Mouse (Mus musculus): ENCODE data around the gene Far1.

Far1 gene

GRCm38 (mm10) chr7:113572741-113573140, 59.1 kb downstream of the Far1 start:
- no peak for DNase-seq

- DNase-seq, result no peak
These were observed 68.5 kb downstream of the Far1 start for GRCm38 (mm10) chr7:113582111-113582510.

DNA sequence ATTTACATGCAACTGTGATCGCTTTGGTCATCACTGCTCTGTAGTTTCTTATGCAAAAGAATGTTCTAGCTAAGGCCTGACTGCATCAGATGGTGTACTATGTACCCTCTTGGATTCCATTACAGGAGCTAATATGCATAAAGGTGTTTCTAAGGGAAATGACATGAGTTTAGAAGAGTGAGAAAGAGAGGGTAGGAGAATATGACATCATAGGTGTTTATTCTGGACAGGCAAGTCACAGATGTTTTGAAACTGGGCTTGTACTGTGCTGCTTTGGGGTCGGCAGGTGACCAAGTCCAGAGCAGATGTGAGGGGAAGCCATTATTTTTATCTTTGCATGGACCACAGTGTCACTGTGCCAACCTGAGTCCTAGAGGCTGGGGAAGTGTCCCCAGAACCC, 75.6 kb downstream of the Far1 start:
- DNase-seq, result no peak

DNA sequence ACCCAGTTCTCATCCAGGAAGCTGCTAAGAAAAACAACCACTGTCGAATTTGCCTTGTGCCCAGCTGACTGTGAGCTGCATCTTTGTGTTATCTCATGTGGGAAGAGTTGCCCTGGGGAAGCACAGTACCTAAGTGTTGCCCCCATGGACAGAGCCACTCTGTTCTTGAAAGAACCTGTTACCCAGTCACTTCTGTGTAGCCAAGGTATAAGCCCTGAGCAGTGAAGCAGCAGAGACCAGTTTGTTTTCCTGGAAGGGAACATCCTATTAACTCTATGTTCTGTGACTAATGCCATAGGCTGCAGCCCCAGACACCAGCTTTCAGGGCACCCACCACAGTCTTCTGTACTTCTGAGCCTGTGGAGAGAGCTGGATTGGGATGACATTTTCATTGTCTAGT, 76.7 kb downstream of the Far1 start:
- no peak for DNase-seq

GRCm38 (mm10) chr7:113591084-113591483, 77.5 kb downstream of the Far1 start:
- DNase-seq, result no peak

DNA sequence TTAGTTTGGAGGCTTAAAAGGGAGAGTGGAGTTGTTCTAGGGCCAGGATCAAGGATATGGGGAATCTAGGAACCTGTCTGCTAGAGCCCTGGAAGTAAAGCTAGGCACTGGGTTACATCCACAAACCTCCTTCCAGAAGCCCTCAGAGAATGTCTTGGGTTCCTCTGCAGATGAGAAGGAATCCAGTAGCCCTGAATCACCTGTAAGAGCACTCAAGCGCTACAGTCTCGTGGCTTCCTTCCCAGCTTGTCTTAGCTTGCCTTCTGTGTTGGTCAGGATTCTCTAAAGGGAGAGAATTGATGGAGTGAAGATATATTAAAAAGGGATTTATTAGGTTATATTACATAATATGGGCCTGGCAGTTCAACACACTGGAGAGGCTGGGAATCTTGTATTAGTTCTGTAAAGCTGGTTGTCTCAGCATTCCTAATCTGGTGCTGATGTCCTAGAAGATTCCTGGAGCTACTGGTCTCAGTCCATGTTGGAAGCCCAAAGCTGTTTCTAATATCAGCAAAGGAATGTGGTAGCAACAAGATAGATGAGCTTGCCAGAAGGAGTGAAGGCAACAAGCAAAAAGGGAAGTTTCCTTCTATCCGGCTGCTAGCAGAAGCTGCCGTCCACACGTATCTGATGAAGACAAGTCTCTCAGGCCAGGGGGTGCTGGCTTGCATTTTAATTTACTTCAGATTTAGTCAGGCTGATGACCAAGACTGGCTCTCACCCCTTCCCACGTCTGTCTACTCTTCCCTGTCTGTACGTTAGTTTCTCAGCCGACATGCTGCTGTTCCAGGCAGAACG, 78.1 kb downstream of the Far1 start:
- no peak for DNase-seq

DNA sequence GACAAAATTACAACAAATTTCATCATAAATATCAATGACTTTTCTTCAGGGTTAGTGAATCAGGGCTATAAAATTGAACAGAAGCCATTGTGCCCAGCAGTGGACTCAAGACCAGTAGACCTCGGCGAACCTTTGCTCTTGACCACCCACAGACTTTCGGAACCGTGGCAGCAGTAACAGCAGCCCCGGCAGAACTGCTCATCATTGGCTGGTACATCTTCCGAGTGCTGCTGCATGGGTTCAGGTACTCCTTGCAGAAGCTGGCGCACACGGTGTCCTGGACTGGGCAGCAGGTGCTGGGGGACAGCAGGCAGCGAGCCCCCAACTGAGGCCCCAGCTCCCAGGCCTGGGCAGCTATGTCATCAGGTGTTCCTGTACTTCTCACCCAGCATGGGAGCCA, 79.1 kb downstream of the Far1 start:
- no peak for DNase-seq

DNA sequence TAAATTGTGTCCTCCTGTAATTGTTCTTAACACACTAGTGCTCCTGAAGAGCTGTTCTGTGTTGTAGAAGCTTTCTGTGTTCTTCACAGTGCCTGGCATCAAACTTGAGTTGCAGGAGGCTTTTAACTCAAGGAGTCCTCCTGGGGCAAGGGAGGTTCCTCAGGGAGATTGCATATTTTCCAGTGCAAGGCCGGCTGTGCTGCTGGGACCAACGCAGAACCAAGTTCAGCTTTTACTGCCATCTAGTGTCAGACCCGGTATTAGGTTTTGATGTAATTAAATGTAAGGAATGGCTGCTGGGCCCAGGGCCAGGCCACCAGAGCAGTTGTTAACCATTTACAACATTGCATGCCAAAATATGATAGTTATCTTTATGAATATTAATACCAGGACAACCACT, 80.7 kb downstream of the Far1 start:
- peak; percentile 35 for DNase-seq

DNA sequence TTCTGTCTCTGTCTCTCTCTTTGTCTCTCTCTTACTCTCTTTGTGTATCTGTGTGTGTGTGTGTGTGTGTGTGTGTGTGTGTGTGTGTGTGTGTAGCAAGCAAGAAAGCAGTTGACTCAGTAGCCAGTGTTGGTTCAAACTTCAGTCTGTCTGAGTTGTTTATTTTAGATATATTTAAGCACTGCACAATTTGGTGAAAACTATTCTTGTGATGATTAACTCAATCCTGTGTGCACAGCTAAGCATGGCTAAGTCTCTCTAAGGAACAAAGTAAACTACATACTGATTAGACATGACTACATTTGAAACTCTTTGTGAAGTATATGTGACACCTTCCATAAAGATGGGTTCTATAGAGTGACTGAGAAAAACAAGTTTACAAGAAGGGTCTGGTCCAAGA, 83.6 kb downstream of the Far1 start:
- DNase-seq, result no peak

DNA sequence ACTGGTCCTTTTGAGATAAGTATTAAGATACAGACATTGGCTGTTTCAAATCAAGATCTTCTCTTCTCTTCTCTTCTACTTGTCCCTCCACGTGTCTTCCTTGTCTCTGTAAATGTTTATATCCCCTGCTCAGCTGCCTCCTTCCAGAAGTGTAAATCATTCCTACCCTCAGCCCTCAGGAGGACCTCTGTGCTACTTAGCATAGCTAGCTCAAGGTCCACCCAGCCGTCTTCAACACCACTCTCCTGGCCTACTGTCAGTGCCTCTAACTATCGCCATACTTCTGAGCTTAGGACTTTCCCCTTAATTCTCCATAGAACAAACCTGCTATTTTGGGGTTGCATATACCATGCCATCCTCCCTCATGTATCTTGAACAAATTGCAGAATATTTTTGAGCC, 88.2 kb downstream of the Far1 start:
- no peak for DNase-seq

- DNase-seq, result peak; percentile 45
These were observed 94.3 kb downstream of the Far1 start for GRCm38 (mm10) chr7:113607928-113608327.

- DNase-seq, result peak; percentile 52
These were observed 95.5 kb downstream of the Far1 start for GRCm38 (mm10) chr7:113609027-113609705.

DNA sequence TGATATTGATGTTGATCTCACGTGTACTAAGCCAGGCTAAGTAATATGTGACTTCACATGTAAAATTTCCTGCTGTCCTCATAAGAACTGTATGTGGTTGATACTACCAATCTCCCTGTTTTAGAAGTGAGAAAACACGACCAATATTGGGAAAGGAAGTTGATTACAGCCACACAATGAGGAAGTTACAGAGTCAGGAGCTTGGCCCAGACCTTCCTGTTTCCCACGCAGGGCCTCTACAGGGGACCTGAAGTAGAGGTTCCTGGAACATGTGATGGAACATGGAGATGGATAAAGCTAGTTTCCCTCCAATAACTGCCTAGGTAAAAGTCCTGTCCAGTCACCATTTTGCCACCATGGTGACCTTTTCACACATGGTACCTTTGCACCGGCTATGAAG, 99.0 kb downstream of the Far1 start:
- DNase-seq, result no peak

DNA sequence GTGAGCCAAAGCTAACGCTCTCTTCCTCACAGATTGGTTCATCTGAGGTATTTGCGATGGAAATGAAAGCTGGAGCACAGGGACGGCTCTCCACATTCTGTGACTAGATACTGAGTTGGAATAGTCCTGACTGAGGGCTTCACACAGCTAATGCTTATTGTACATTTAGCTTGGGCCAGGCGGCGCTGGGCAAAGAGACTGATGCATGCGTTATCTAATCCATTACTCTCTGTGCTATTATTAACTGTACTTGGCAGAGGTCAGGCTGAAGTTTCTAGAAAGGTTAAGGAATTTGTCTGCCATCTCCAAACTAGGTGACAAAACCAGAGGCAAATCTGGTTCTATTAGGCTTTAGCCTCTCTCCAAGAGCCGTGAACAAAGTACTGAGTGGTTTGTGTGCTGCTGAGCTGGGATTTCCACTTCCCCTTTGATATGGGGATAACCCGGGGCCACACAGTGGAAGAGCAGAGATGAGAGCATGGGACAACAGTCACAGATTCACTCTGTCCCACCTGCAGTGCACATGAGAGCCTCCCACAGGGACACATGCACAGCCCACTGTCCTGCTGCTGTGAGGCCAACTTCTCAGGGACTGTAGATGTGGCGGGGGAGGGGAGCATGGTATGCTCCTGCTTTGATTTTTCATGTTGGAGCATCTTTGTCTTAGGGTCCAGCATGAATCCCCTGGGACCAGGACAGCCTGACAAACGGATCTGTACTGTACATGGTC, 100.7 kb downstream of the Far1 start:
- no peak for DNase-seq

- no peak for DNase-seq
These were observed 105.5 kb downstream of the Far1 start for GRCm38 (mm10) chr7:113619166-113619565.

DNA sequence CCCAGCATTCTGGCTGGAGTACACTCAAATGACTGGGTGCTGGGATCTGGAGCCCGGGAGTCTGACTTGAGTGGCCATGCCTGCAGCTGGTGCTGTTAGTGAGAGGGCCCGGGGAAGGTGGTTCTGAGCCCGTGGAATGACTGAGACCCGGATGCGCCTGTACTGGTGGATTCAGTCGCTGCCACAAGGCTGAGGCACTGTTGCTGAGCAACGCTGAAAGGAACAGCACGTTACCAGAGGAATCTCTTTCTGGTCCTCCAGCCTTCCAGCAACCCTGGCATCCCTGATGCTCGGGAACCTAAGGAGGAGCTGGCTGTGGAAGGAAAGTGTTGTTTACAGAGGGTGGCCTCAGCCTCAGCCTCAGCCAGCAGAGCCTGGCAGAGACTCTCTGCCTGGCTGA, 106.1 kb downstream of the Far1 start:
- DNase-seq, result no peak

Measured in cerebellum, adult 11 months (tissue).